Mouse (Mus musculus): ENCODE results near the gene Ccdc134. TPM values are rescaled to one million over a fixed set of nuclear protein-coding genes. Genes with fewer than 3 reads are reported as not detected.

Ccdc134 gene
- polyA plus RNA-seq, 1 experiment from 2014 or later: 18.4 TPM

- no peaks in the 10 kb centered on the region for H3K36me3 ChIP-seq
- H3K4me1 ChIP-seq: peaks cover 49% of the 10 kb centered on the region
- no peaks in the 10 kb centered on the region for H3K27me3 ChIP-seq
- H3K4me2 ChIP-seq (replicated peaks): no peak overlapping the region
- no peak overlapping the region for H3K4me3 ChIP-seq
- H3K27ac ChIP-seq (replicated peaks): no peak overlapping the region
- 87% methylated on average over 12 of the region's 12 CpGs for WGBS
- no peak for ATAC-seq (replicated peaks)
- H3K9ac ChIP-seq (replicated peaks): no peak overlapping the region
- H3K9me3 ChIP-seq: no peaks in the 10 kb centered on the region
These were observed 24.3 kb downstream of the Ccdc134 start for GRCm38 (mm10) chr15:82152022-82152421.

GRCm38 (mm10) chr15:82152435-82152834, 24.7 kb downstream of the Ccdc134 start:
- no peaks in the 10 kb centered on the region for H3K27me3 ChIP-seq
- H3K4me3 ChIP-seq: no peak overlapping the region
- H3K4me1 ChIP-seq: peaks cover 49% of the 10 kb centered on the region
- H3K36me3 ChIP-seq: no peaks in the 10 kb centered on the region
- no peak for ATAC-seq (replicated peaks)
- H3K9ac ChIP-seq (replicated peaks): no peak overlapping the region
- H3K9me3 ChIP-seq: no peaks in the 10 kb centered on the region
- H3K27ac ChIP-seq (replicated peaks): no peak overlapping the region
- 89% methylated on average over 7 of the region's 7 CpGs for WGBS
- no peak overlapping the region for H3K4me2 ChIP-seq (replicated peaks)

- WGBS: 92% methylated on average over 6 of the region's 6 CpGs
- Histone ChIP-seq H3K4me1 (peaks cover 35% of the 10 kb centered on the region), H3K9me3 (no peaks in the 10 kb centered on the region), H3K27ac (replicated peaks) (no peak overlapping the region), H3K36me3 (no peaks in the 10 kb centered on the region), H3K4me2 (replicated peaks) (no peak overlapping the region), H3K4me3 (no peak overlapping the region), H3K27me3 (no peaks in the 10 kb centered on the region), H3K9ac (replicated peaks) (no peak overlapping the region)
- ATAC-seq (replicated peaks): no peak
These were observed 28.6 kb downstream of the Ccdc134 start for GRCm38 (mm10) chr15:82156298-82156697.

- Histone ChIP-seq H3K9me3 (no peaks in the 10 kb centered on the region), H3K4me1 (peaks cover 31% of the 10 kb centered on the region), H3K36me3 (no peaks in the 10 kb centered on the region), H3K4me2 (replicated peaks) (no peak overlapping the region), H3K9ac (replicated peaks) (no peak overlapping the region), H3K27ac (replicated peaks) (no peak overlapping the region), H3K27me3 (no peaks in the 10 kb centered on the region), H3K4me3 (no peak overlapping the region)
- no peak for ATAC-seq (replicated peaks)
- 86% methylated on average over 10 of the region's 10 CpGs for WGBS
These were observed 29.2 kb downstream of the Ccdc134 start for GRCm38 (mm10) chr15:82156902-82157301.

- Histone ChIP-seq H3K27ac (replicated peaks) (0 out of 2 replicates have a peak overlapping the region, but pooled peaks have one; percentile 9), H3K27me3 (no peaks in the 10 kb centered on the region), H3K4me3 (no peak overlapping the region), H3K9ac (replicated peaks) (no peak overlapping the region), H3K4me1 (peaks cover 23% of the 10 kb centered on the region), H3K9me3 (no peaks in the 10 kb centered on the region), H3K4me2 (replicated peaks) (no peak overlapping the region), H3K36me3 (no peaks in the 10 kb centered on the region)
- WGBS: 73% methylated on average over 17 of the region's 17 CpGs
- no peak for ATAC-seq (replicated peaks)
These were observed 30.7 kb downstream of the Ccdc134 start for GRCm38 (mm10) chr15:82158243-82159035.

GRCm38 (mm10) chr15:82159471-82159870, 31.7 kb downstream of the Ccdc134 start:
- peaks cover 25% of the 10 kb centered on the region for H3K4me1 ChIP-seq
- H3K27ac ChIP-seq (replicated peaks): no peak overlapping the region
- H3K4me3 ChIP-seq: no peak overlapping the region
- H3K4me2 ChIP-seq (replicated peaks): no peak overlapping the region
- no peak for ATAC-seq (replicated peaks)
- H3K27me3 ChIP-seq: no peaks in the 10 kb centered on the region
- H3K9ac ChIP-seq (replicated peaks): no peak overlapping the region
- 82% methylated on average over 9 of the region's 9 CpGs for WGBS
- H3K9me3 ChIP-seq: no peaks in the 10 kb centered on the region
- H3K36me3 ChIP-seq: no peaks in the 10 kb centered on the region

- peaks cover 31% of the 10 kb centered on the region for H3K4me1 ChIP-seq
- no peaks in the 10 kb centered on the region for H3K9me3 ChIP-seq
- H3K4me2 ChIP-seq (replicated peaks): no peak overlapping the region
- no peaks in the 10 kb centered on the region for H3K36me3 ChIP-seq
- no peaks in the 10 kb centered on the region for H3K27me3 ChIP-seq
- no peak overlapping the region for H3K9ac ChIP-seq (replicated peaks)
- WGBS: 83% methylated on average over 11 of the region's 11 CpGs
- no peak overlapping the region for H3K27ac ChIP-seq (replicated peaks)
- H3K4me3 ChIP-seq: no peak overlapping the region
- ATAC-seq (replicated peaks): no peak
These were observed 33.3 kb downstream of the Ccdc134 start for GRCm38 (mm10) chr15:82160731-82161640.

GRCm38 (mm10) chr15:82161965-82162600, 34.4 kb downstream of the Ccdc134 start:
- Histone ChIP-seq H3K27ac (replicated peaks) (no peak overlapping the region), H3K4me2 (replicated peaks) (no peak overlapping the region), H3K9me3 (no peaks in the 10 kb centered on the region), H3K27me3 (no peaks in the 10 kb centered on the region), H3K36me3 (no peaks in the 10 kb centered on the region), H3K9ac (replicated peaks) (no peak overlapping the region), H3K4me3 (no peak overlapping the region), H3K4me1 (peaks cover 41% of the 10 kb centered on the region)
- ATAC-seq (replicated peaks): no peak
- WGBS: 87% methylated on average over 12 of the region's 12 CpGs

- ATAC-seq (replicated peaks): no peak
- H3K27ac ChIP-seq (replicated peaks): no peak overlapping the region
These were observed 35.8 kb downstream of the Ccdc134 start for GRCm38 (mm10) chr15:82163356-82164060.

GRCm38 (mm10) chr15:82164061-82164399, 36.3 kb downstream of the Ccdc134 start:
- H3K36me3 ChIP-seq: no peaks in the 10 kb centered on the region
- no peak overlapping the region for H3K4me3 ChIP-seq
- H3K27me3 ChIP-seq: no peaks in the 10 kb centered on the region
- no peaks in the 10 kb centered on the region for H3K9me3 ChIP-seq
- ATAC-seq (replicated peaks): no peak
- peaks cover 34% of the 10 kb centered on the region for H3K4me1 ChIP-seq
- H3K27ac ChIP-seq (replicated peaks): no peak overlapping the region
- no peak overlapping the region for H3K4me2 ChIP-seq (replicated peaks)
- 56% methylated on average over 4 of the region's 4 CpGs for WGBS
- no peak overlapping the region for H3K9ac ChIP-seq (replicated peaks)

More at GRCm38 (mm10) chr15:82163356-82164060, 35.8 kb downstream of the Ccdc134 start:
- Histone ChIP-seq H3K9ac (replicated peaks) (no peak overlapping the region), H3K27me3 (no peaks in the 10 kb centered on the region), H3K9me3 (no peaks in the 10 kb centered on the region), H3K36me3 (no peaks in the 10 kb centered on the region), H3K4me1 (peaks cover 39% of the 10 kb centered on the region), H3K4me3 (no peak overlapping the region), H3K4me2 (replicated peaks) (no peak overlapping the region)
- 84% methylated on average over 10 of the region's 10 CpGs for WGBS

- peaks cover 30% of the 10 kb centered on the region for H3K4me1 ChIP-seq
These were observed 36.8 kb downstream of the Ccdc134 start for GRCm38 (mm10) chr15:82164496-82164895.

More at GRCm38 (mm10) chr15:82164496-82164895, 36.8 kb downstream of the Ccdc134 start:
- Histone ChIP-seq H3K4me3 (no peak overlapping the region), H3K27ac (replicated peaks) (no peak overlapping the region), H3K4me2 (replicated peaks) (no peak overlapping the region), H3K36me3 (no peaks in the 10 kb centered on the region), H3K9ac (replicated peaks) (no peak overlapping the region), H3K9me3 (no peaks in the 10 kb centered on the region), H3K27me3 (no peaks in the 10 kb centered on the region)
- 83% methylated on average over 7 of the region's 7 CpGs for WGBS
- ATAC-seq (replicated peaks): no peak

All from forebrain, embryonic 15.5 days (tissue).